Mouse (Mus musculus): ENCODE measurements around the gene Trit1. TPM values are rescaled to one million over a fixed set of nuclear protein-coding genes. Genes with fewer than 3 reads are reported as not detected.
"Not testable (repeated sequence)": the region's sequence is repeated elsewhere in the genome, so short reads cannot be mapped to it uniquely, and the experiment has no call there.

Gene Trit1
- polyA plus RNA-seq, 1 experiment from 2014 or later: 16.4 TPM

DNA sequence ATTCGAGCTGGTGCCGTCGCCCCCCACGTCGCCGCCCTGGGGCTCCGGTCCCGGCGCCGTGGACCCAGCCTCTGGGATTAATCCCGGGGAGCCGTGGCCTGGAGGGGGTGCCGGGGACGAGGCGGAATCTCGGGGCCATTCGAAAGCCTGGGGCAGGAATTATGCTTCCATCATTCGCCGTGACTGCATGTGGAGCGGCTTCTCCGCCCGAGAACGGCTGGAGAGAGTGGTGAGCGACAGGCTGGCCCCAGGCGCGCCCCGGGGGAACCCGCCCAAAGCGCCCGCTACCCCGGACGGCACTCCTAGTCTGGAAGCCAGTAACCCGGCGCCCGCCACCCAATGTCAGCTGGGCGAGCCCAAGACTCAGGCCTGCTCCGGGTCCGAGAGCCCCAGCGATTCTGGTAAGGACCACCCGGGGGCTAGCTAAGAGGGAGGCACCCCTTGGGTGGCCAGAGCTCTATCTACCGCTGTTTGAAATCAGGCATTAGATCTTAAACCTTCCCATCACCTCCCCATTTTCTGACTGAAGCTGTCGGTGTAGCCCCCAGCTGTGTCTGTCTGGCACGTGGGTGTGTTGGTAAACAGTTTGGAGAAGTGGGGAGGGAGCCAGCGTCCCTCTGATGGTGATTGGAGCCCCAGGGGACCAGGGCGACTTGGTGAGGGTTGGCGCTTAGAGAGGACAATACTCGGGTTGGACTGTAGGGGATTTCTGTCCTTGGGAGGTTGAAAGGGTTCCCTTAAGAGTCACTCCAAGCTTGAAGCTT lies 19.6 kb upstream of the Trit1 start:
- DNase-seq (peak; percentile 77), ATAC-seq (ENCODE audit: insufficient read depth) (peak; percentile 54)
- peak overlapping the region; percentile 65 for H3K9ac ChIP-seq
- peak overlapping the region; percentile 98 for H3K4me2 ChIP-seq
- H3K27me3 ChIP-seq (ENCODE audit: insufficient read depth, low read length): peaks cover 23% of the 10 kb centered on the region
- peak overlapping the region; percentile 70 for H3K4me3 ChIP-seq (ENCODE audit: low read depth, low read length)
- H3K36me3 ChIP-seq (ENCODE audit: insufficient read depth): no peaks in the 10 kb centered on the region
- 0 out of 2 replicates have a peak, but pooled peaks cover 3% of the 10 kb centered on the region for H3K4me1 ChIP-seq (ENCODE audit: insufficient read depth)
- H3K27ac ChIP-seq (ENCODE audit: low read depth): peak overlapping the region; percentile 82; the same call in 1 of the 2 replicates
- no peaks in the 10 kb centered on the region for H3K9me3 ChIP-seq (ENCODE audit: low read depth, low read length)
- WGBS: under 1% methylated on average over 47 of the region's 47 CpGs
- TF ChIP-seq CTCF (IDR thresholded peaks at IDR 0.05; ENCODE audit: low read depth): peak; percentile 51

- no peaks in the 10 kb centered on the region for H3K36me3 ChIP-seq (ENCODE audit: insufficient read depth)
- H3K9ac ChIP-seq: no peak overlapping the region
- H3K27ac ChIP-seq (ENCODE audit: low read depth): no peak overlapping the region
- peak; percentile 57 for DNase-seq
- H3K9me3 ChIP-seq (ENCODE audit: low read depth, low read length): no peaks in the 10 kb centered on the region
- no peak for TF ChIP-seq CTCF (IDR thresholded peaks at IDR 0.05; ENCODE audit: low read depth)
- 0 out of 2 replicates have a peak, but pooled peaks cover 3% of the 10 kb centered on the region for H3K4me1 ChIP-seq (ENCODE audit: insufficient read depth)
- 17% methylated on average over 12 of the region's 12 CpGs for WGBS
- H3K27me3 ChIP-seq (ENCODE audit: insufficient read depth, low read length): peaks cover 23% of the 10 kb centered on the region
- ATAC-seq (ENCODE audit: insufficient read depth): no peak
- peak overlapping the region; percentile 70; the same call in 1 of the 2 replicates for H3K4me3 ChIP-seq (ENCODE audit: low read depth, low read length)
- peak overlapping the region; percentile 98 for H3K4me2 ChIP-seq
Measured at GRCm38 (mm10) chr4:122998537-122999262, 17.7 kb upstream of the Trit1 start.

GRCm38 (mm10) chr4:122999263-122999691 lies 17.1 kb upstream of the Trit1 start:
- 0 out of 2 replicates have a peak, but pooled peaks cover 3% of the 10 kb centered on the region for H3K4me1 ChIP-seq (ENCODE audit: insufficient read depth)
- H3K36me3 ChIP-seq (ENCODE audit: insufficient read depth): no peaks in the 10 kb centered on the region
- DNase-seq: no peak
- TF ChIP-seq CTCF (IDR thresholded peaks at IDR 0.05; ENCODE audit: low read depth): no peak
- H3K9me3 ChIP-seq (ENCODE audit: low read depth, low read length): no peaks in the 10 kb centered on the region
- no peak overlapping the region for H3K27ac ChIP-seq (ENCODE audit: low read depth)
- 24% methylated on average over 4 of the region's 4 CpGs for WGBS
- H3K4me2 ChIP-seq: peak overlapping the region; percentile 47
- no peak overlapping the region for H3K4me3 ChIP-seq (ENCODE audit: low read depth, low read length)
- H3K9ac ChIP-seq: no peak overlapping the region
- no peak for ATAC-seq (ENCODE audit: insufficient read depth)
- H3K27me3 ChIP-seq (ENCODE audit: insufficient read depth, low read length): peaks cover 23% of the 10 kb centered on the region

DNA sequence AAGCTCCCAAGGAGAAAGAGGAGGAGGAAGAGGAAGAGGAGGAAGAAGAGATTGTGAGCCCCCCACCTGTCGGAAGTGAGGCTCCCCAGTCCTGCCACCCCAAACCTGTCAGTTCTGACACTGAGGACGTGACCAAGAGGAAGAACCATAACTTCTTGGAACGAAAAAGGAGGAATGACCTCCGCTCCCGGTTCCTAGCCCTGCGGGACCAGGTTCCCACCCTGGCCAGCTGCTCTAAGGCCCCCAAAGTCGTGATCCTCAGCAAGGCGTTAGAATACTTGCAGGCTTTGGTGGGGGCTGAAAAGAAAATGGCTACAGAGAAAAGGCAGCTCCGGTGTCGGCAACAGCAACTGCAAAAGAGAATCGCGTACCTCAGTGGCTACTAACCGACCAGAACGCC lies 16.3 kb upstream of the Trit1 start:
- H3K4me3 ChIP-seq (ENCODE audit: low read depth, low read length): no peak overlapping the region
- H3K9me3 ChIP-seq (ENCODE audit: low read depth, low read length): no peaks in the 10 kb centered on the region
- H3K4me1 ChIP-seq (ENCODE audit: insufficient read depth): 0 out of 2 replicates have a peak, but pooled peaks cover 6% of the 10 kb centered on the region
- H3K9ac ChIP-seq: no peak overlapping the region
- peaks cover 23% of the 10 kb centered on the region for H3K27me3 ChIP-seq (ENCODE audit: insufficient read depth, low read length)
- no peak overlapping the region for H3K27ac ChIP-seq (ENCODE audit: low read depth)
- DNase-seq (no peak), ATAC-seq (ENCODE audit: insufficient read depth) (no peak)
- WGBS: 76% methylated on average over 14 of the region's 14 CpGs
- no peak overlapping the region for H3K4me2 ChIP-seq
- H3K36me3 ChIP-seq (ENCODE audit: insufficient read depth): no peaks in the 10 kb centered on the region
- no peak for TF ChIP-seq CTCF (IDR thresholded peaks at IDR 0.05; ENCODE audit: low read depth)

DNA sequence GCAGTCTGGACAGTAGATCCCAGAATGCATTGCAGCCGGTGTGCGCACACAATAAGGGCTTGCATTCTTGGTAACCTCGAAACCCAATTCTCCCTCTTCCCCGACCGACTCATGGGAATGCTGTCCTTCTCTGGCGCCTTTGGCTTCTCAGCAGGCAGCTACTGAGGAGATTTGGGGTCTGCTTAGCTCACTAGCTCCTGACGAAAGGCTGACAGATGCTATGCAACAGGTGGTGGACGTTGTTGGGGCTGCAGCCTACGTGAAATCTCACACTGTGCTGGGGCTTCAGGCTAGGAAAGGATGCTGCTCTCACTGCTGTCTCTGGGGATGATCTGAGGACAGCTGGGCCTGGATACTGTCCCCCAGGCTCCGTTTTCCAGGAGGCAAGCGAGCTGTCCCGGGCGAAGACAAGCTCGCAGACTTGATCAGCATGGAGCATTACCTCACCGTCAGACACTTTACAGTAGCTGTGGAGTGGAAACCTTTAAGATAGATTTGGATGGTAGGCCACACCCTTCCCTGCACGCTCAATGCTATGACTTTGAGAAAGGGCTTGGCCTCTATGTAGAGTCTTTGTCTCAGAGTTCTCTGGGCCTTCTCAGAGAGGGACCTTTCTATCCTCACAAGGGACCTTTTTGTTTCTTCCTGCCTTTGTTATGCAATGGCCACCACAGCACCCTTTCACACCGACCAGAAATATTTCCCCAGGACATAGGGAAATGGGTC lies 15.6 kb upstream of the Trit1 start:
- DNase-seq: no peak
- peaks cover 23% of the 10 kb centered on the region for H3K27me3 ChIP-seq (ENCODE audit: insufficient read depth, low read length)
- no peak overlapping the region for H3K27ac ChIP-seq (ENCODE audit: low read depth)
- no peak overlapping the region for H3K9ac ChIP-seq
- H3K4me1 ChIP-seq (ENCODE audit: insufficient read depth): peaks cover 12% of the 10 kb centered on the region; the same call in 1 of the 2 replicates
- 72% methylated on average over 17 of the region's 17 CpGs for WGBS
- H3K4me3 ChIP-seq (ENCODE audit: low read depth, low read length): no peak overlapping the region
- no peaks in the 10 kb centered on the region for H3K9me3 ChIP-seq (ENCODE audit: low read depth, low read length)
- TF ChIP-seq CTCF (IDR thresholded peaks at IDR 0.05; ENCODE audit: low read depth): no peak
- no peak for ATAC-seq (ENCODE audit: insufficient read depth)
- no peak overlapping the region for H3K4me2 ChIP-seq
- H3K36me3 ChIP-seq (ENCODE audit: insufficient read depth): no peaks in the 10 kb centered on the region

DNA sequence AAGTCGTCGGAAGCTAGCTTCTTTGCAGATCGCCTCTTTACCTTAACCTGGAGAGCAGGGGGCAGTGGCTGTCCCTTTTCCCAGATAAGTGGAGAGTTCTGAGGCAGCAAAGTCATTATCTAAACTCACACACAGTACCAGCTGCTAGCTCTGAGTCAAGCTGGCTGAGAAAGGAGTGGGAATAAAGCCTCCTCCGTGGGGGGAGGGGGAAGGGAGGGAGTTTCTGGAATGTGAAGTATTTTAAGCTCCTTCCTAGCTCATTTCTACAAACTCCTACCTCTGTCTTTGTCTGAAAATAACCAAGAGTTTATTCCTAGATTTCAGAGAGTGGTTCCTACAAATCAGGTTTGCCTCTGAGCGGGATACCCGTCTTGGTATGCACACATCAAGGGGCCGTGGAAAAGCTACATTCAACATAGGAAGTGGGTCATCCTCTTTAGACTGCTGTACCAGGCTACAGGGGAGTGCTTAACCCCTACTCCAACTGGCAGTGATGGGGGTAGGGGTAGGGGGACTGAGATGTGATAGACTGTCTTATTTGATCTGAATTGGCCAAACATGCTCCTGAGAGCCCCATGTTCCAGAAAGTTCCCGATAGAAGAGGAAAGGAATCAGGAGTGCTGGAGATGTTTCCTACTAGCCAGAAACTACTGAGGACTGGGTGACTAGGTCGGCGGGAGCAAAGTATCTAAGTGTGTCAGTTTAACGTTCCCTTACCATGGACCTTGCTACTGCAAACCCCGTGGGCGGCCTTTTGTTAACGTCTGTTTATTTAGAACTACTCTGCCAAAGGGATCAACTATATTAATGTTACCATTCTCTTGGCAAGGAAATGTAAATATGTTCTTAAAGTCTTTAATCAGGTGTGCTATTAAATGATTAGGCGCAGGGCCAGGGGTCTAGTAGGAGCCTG lies 11.1 kb upstream of the Trit1 start:
- no peak overlapping the region for H3K9ac ChIP-seq
- peak overlapping the region; percentile 41 for H3K4me2 ChIP-seq
- peak; percentile 70 for DNase-seq
- H3K27me3 ChIP-seq (ENCODE audit: insufficient read depth, low read length): no peaks in the 10 kb centered on the region
- H3K4me3 ChIP-seq (ENCODE audit: low read depth, low read length): no peak overlapping the region
- H3K4me1 ChIP-seq (ENCODE audit: insufficient read depth): peaks cover 10% of the 10 kb centered on the region; the same call in 1 of the 2 replicates
- peak overlapping the region; percentile 77; the same call in 1 of the 2 replicates for H3K27ac ChIP-seq (ENCODE audit: low read depth)
- peak; percentile 70 for ATAC-seq (ENCODE audit: insufficient read depth)
- 13% methylated on average over 15 of the region's 15 CpGs for WGBS
- H3K36me3 ChIP-seq (ENCODE audit: insufficient read depth): no peaks in the 10 kb centered on the region
- H3K9me3 ChIP-seq (ENCODE audit: low read depth, low read length): no peaks in the 10 kb centered on the region
- TF ChIP-seq CTCF (IDR thresholded peaks at IDR 0.05; ENCODE audit: low read depth): no peak

DNA sequence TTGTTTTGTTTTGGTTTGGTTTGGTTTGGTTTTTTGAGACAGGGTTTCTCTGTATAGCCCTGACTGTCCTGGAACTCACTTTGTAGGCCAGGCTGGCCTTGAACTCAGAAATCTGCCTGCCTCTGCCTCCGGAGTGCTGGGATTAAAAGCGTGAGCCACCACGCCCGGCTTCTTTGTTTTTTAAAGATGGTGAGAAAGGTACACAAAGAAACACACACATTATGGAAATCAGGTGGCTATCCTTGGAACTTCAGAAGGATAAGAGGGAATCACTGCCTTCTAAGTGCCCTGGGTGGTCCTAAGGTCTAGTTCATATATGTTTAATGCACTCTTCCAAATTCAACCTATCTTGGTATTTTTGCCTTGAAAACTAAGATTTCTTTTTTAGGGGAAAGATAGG lies 3.9 kb upstream of the Trit1 start:
- DNase-seq: not testable (repeated sequence)
- WGBS: 93% methylated on average over 4 of the region's 4 CpGs

More for the DNA sequence above, 3.9 kb upstream of the Trit1 start:
- H3K9me3 ChIP-seq (ENCODE audit: low read depth, low read length); H3K4me2 ChIP-seq; H3K27me3 ChIP-seq (ENCODE audit: insufficient read depth, low read length); H3K4me3 ChIP-seq (ENCODE audit: low read depth, low read length); H3K4me1 ChIP-seq (ENCODE audit: insufficient read depth); ATAC-seq (ENCODE audit: insufficient read depth); H3K9ac ChIP-seq; H3K27ac ChIP-seq (ENCODE audit: low read depth); H3K36me3 ChIP-seq (ENCODE audit: insufficient read depth): not testable (repeated sequence)

All from lung, embryonic 14.5 days (tissue).